Mouse (Mus musculus): ENCODE measurements around the gene AB124611.

DNA sequence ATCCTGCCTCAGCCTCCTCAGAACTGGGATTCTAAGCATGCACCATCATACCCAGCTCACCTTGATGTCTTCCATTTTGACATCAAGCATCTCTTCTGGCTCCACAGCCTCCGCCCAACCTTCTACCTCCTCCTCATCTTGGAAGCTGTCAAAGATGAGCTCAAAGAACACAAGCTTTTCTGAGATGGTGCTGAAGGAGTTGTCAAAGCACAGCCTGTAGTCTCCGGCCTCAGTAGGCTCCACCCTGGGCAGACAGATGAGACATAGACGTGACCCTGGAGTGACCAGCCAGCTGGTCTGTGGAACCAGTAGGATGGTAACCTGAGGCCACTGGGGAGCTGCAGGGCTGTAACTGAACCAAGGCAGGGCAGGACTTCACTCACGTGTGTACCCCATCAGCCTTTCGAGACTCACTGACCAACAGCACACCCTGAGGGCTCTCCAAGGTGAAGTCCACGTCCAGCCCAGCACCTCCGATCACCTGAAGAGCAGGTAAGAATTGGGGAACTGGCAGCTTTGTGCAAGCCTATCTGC, 17.0 kb upstream of the AB124611 start:
- no peak for TF ChIP-seq CTCF (IDR thresholded peaks at IDR 0.05; ENCODE audit: control insufficient read depth, insufficient read depth, low read length)
- TF ChIP-seq POLR2A (IDR thresholded peaks at IDR 0.05; ENCODE audit: borderline replicate concordance, control insufficient read depth, low read depth, low read length): no peak
